Mouse (Mus musculus): ENCODE measurements around the gene Vmn2r98. TPM values are rescaled to one million over a fixed set of nuclear protein-coding genes. Genes with fewer than 3 reads are reported as not detected.

Gene Vmn2r98
- polyA plus RNA-seq (2017; shearing (Covaris generic)) = not detected

DNA sequence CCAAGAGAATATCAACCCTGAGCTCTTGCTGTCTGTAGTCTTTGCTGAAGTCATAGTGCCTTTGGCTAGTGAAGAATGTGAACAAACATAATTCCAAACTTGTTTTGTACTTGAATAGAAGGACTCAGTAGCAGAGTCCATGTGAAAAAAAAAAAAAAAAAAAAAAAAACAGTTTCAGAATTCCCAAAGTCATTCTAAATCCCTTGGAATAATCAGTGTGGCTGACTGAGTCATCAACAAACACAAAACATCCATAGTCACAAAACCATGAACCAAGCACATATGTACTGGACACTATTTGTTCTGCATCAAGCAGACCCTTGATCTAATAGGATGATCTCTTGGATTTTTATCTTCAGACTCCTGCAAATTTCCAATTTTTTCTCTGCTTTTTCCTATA lies at the start of gene Vmn2r98:
Vmn2r98 (plus strand) TSS at position 301 of the 400 bp plus-strand sequence.

Other genes starting within 250 kb of the Vmn2r98 start
- 5.0 TPM for gene Vmn2r97, start 139.2 kb upstream of the Vmn2r98 start, polyA plus RNA-seq (2017; shearing (Covaris generic))

Measured in CD4-positive, CD25-positive, alpha-beta regulatory T cell, adult 9 weeks (primary cell).